Mouse (Mus musculus): ENCODE measurements around the gene Sdhaf2. TPM values are rescaled to one million over a fixed set of nuclear protein-coding genes. Genes with fewer than 3 reads are reported as not detected.
A peak's percentile ranks its signal among the peaks of the same experiment; 100 is the strongest.

The Sdhaf2 gene
- polyA plus RNA-seq, 1 experiment, result 17.1 TPM

GRCm38 (mm10) chr19:10472958-10473357 is 53.0 kb downstream of the Sdhaf2 start:
- H3K4me3 ChIP-seq (ENCODE audit: low read depth, low read length), result no peak overlapping the region
- no peak overlapping the region for H3K27ac ChIP-seq (ENCODE audit: insufficient read depth, low read depth, low read length)
- no peaks in the 10 kb centered on the region for H3K36me3 ChIP-seq (ENCODE audit: control insufficient read depth, insufficient read depth, low read length)
- TF ChIP-seq POLR2A (IDR thresholded peaks at IDR 0.05; ENCODE audit: low read depth, low read length) (no peak), CTCF (IDR thresholded peaks at IDR 0.05; ENCODE audit: extremely low read depth, insufficient read length, insufficient replicate concordance, low read depth, low read length) (no peak)
- H3K4me1 ChIP-seq (ENCODE audit: control insufficient read depth, insufficient read depth, insufficient read length, low read length), result no peaks in the 10 kb centered on the region
- no peaks in the 10 kb centered on the region for H3K27me3 ChIP-seq (ENCODE audit: control insufficient read depth, insufficient read depth, low read length)
- WGBS, result 71% methylated on average over 3 of the region's 3 CpGs

GRCm38 (mm10) chr19:10469171-10469658 is 56.7 kb downstream of the Sdhaf2 start:
- H3K4me1 ChIP-seq (ENCODE audit: control insufficient read depth, insufficient read depth, insufficient read length, low read length), result no peaks in the 10 kb centered on the region
- H3K4me3 ChIP-seq (ENCODE audit: low read depth, low read length), result no peak overlapping the region
- no peak overlapping the region for H3K27ac ChIP-seq (ENCODE audit: insufficient read depth, low read depth, low read length)
- H3K36me3 ChIP-seq (ENCODE audit: control insufficient read depth, insufficient read depth, low read length), result no peaks in the 10 kb centered on the region
- no peaks in the 10 kb centered on the region for H3K27me3 ChIP-seq (ENCODE audit: control insufficient read depth, insufficient read depth, low read length)
- WGBS, result 50% methylated on average over 8 of the region's 8 CpGs
- TF ChIP-seq CTCF (IDR thresholded peaks at IDR 0.05; ENCODE audit: extremely low read depth, insufficient read length, insufficient replicate concordance, low read depth, low read length) (no peak), POLR2A (IDR thresholded peaks at IDR 0.05; ENCODE audit: low read depth, low read length) (no peak)

- WGBS, result 50% methylated on average over 4 of the region's 4 CpGs
- Histone ChIP-seq H3K27me3 (ENCODE audit: control insufficient read depth, insufficient read depth, low read length) (0 out of 2 replicates have a peak, but pooled peaks cover 5% of the 10 kb centered on the region), H3K4me1 (ENCODE audit: control insufficient read depth, insufficient read depth, insufficient read length, low read length) (no peaks in the 10 kb centered on the region), H3K27ac (ENCODE audit: insufficient read depth, low read depth, low read length) (no peak overlapping the region), H3K4me3 (ENCODE audit: low read depth, low read length) (no peak overlapping the region), H3K36me3 (ENCODE audit: control insufficient read depth, insufficient read depth, low read length) (no peaks in the 10 kb centered on the region)
- TF ChIP-seq CTCF (IDR thresholded peaks at IDR 0.05; ENCODE audit: extremely low read depth, insufficient read length, insufficient replicate concordance, low read depth, low read length), result no peak
- TF ChIP-seq POLR2A (IDR thresholded peaks at IDR 0.05; ENCODE audit: low read depth, low read length), result no peak
Observed at GRCm38 (mm10) chr19:10464427-10464826, 61.5 kb downstream of the Sdhaf2 start.

- peaks cover 27% of the 10 kb centered on the region for H3K27me3 ChIP-seq (ENCODE audit: control insufficient read depth, insufficient read depth, low read length)
- WGBS, result 16% methylated on average over 7 of the region's 7 CpGs
- no peaks in the 10 kb centered on the region for H3K36me3 ChIP-seq (ENCODE audit: control insufficient read depth, insufficient read depth, low read length)
- no peak for TF ChIP-seq POLR2A (IDR thresholded peaks at IDR 0.05; ENCODE audit: low read depth, low read length)
- TF ChIP-seq CTCF (IDR thresholded peaks at IDR 0.05; ENCODE audit: extremely low read depth, insufficient read length, insufficient replicate concordance, low read depth, low read length), result no peak
- H3K27ac ChIP-seq (ENCODE audit: insufficient read depth, low read depth, low read length), result no peak overlapping the region
- H3K4me1 ChIP-seq (ENCODE audit: control insufficient read depth, insufficient read depth, insufficient read length, low read length), result no peaks in the 10 kb centered on the region
- H3K4me3 ChIP-seq (ENCODE audit: low read depth, low read length), result no peak overlapping the region
Observed at GRCm38 (mm10) chr19:10461584-10461983, 64.4 kb downstream of the Sdhaf2 start.

GRCm38 (mm10) chr19:10459907-10460306 is 66.0 kb downstream of the Sdhaf2 start:
- WGBS, result 73% methylated on average over 11 of the region's 11 CpGs
- H3K4me3 ChIP-seq (ENCODE audit: low read depth, low read length), result no peak overlapping the region
- peaks cover 32% of the 10 kb centered on the region for H3K27me3 ChIP-seq (ENCODE audit: control insufficient read depth, insufficient read depth, low read length)
- H3K27ac ChIP-seq (ENCODE audit: insufficient read depth, low read depth, low read length), result no peak overlapping the region
- TF ChIP-seq POLR2A (IDR thresholded peaks at IDR 0.05; ENCODE audit: low read depth, low read length) (no peak), CTCF (IDR thresholded peaks at IDR 0.05; ENCODE audit: extremely low read depth, insufficient read length, insufficient replicate concordance, low read depth, low read length) (no peak)
- H3K4me1 ChIP-seq (ENCODE audit: control insufficient read depth, insufficient read depth, insufficient read length, low read length), result no peaks in the 10 kb centered on the region
- no peaks in the 10 kb centered on the region for H3K36me3 ChIP-seq (ENCODE audit: control insufficient read depth, insufficient read depth, low read length)

- WGBS, result 14% methylated on average over 8 of the region's 8 CpGs
- H3K4me3 ChIP-seq (ENCODE audit: low read depth, low read length), result no peak overlapping the region
- H3K27me3 ChIP-seq (ENCODE audit: control insufficient read depth, insufficient read depth, low read length), result peaks cover 32% of the 10 kb centered on the region
- TF ChIP-seq POLR2A (IDR thresholded peaks at IDR 0.05; ENCODE audit: low read depth, low read length) (no peak), CTCF (IDR thresholded peaks at IDR 0.05; ENCODE audit: extremely low read depth, insufficient read length, insufficient replicate concordance, low read depth, low read length) (no peak)
- H3K4me1 ChIP-seq (ENCODE audit: control insufficient read depth, insufficient read depth, insufficient read length, low read length), result no peaks in the 10 kb centered on the region
- no peak overlapping the region for H3K27ac ChIP-seq (ENCODE audit: insufficient read depth, low read depth, low read length)
- H3K36me3 ChIP-seq (ENCODE audit: control insufficient read depth, insufficient read depth, low read length), result no peaks in the 10 kb centered on the region
Observed at GRCm38 (mm10) chr19:10458096-10458495, 67.8 kb downstream of the Sdhaf2 start.

GRCm38 (mm10) chr19:10457484-10457800 is 68.5 kb downstream of the Sdhaf2 start:
- peak overlapping the region; percentile 41 for H3K4me3 ChIP-seq (ENCODE audit: low read depth, low read length)
- no peaks in the 10 kb centered on the region for H3K4me1 ChIP-seq (ENCODE audit: control insufficient read depth, insufficient read depth, insufficient read length, low read length)
- no peak overlapping the region for H3K27ac ChIP-seq (ENCODE audit: insufficient read depth, low read depth, low read length)
- H3K27me3 ChIP-seq (ENCODE audit: control insufficient read depth, insufficient read depth, low read length), result peaks cover 32% of the 10 kb centered on the region
- no peaks in the 10 kb centered on the region for H3K36me3 ChIP-seq (ENCODE audit: control insufficient read depth, insufficient read depth, low read length)
- TF ChIP-seq CTCF (IDR thresholded peaks at IDR 0.05; ENCODE audit: extremely low read depth, insufficient read length, insufficient replicate concordance, low read depth, low read length), result no peak
- TF ChIP-seq POLR2A (IDR thresholded peaks at IDR 0.05; ENCODE audit: low read depth, low read length), result no peak
- 3% methylated on average over 33 of the region's 34 CpGs for WGBS
